Mouse (Mus musculus): ENCODE measurements around the gene Gpr153.

GRCm38 (mm10) chr4:152303172-152303571, 29.1 kb downstream of the Gpr153 start:
- no peak for TF ChIP-seq POLR2A (IDR thresholded peaks at IDR 0.05; ENCODE audit: borderline replicate concordance, low read depth, low read length)
- no peak for TF ChIP-seq CTCF (IDR thresholded peaks at IDR 0.05; ENCODE audit: low read depth, low read length)

Data from bone marrow macrophage, adult 2 months (primary cell).